Mouse (Mus musculus): ENCODE data around the gene Enox1.

- TF ChIP-seq CTCF (IDR thresholded peaks at IDR 0.05; ENCODE audit: control insufficient read depth, insufficient read depth, low read length) (no peak), POLR2A (IDR thresholded peaks at IDR 0.05; ENCODE audit: borderline replicate concordance, control insufficient read depth, low read depth, low read length) (no peak)
These were observed 321.6 kb downstream of the Enox1 start for GRCm38 (mm10) chr14:77478210-77478609.
